Mouse (Mus musculus) kidney, embryonic 15.5 days (tissue): ENCODE results near the gene Polh. TPM values are rescaled to one million over a fixed set of nuclear protein-coding genes. Genes with fewer than 3 reads are reported as not detected.

ENCODE experiments used
- ATAC-seq: fragments of 200-750 bp; cut with Nextera tagmentation; replicated peaks from 2 replicates; pipeline ENCODE4 v1.8.0; 2017; ENCODE audit warnings: moderate TSS enrichment; ENCODE audit not compliant: low FRiP score
- H3K27ac ChIP-seq: fragments of 300-500 bp; sonication (generic); 2 replicates; pipeline ENCODE4 v1.5.1; 2015; ENCODE audit warnings: mild to moderate bottlenecking, inconsistent platforms
- H3K27me3 ChIP-seq: fragments of 300-500 bp; sonication (generic); 2 replicates; pipeline ENCODE4 v1.6.1; 2015; ENCODE audit warnings: inconsistent platforms
- H3K36me3 ChIP-seq: fragments of 300-500 bp; sonication (generic); 2 replicates; pipeline ENCODE4 v1.6.1; 2015; ENCODE audit warnings: inconsistent platforms
- H3K4me1 ChIP-seq: fragments of 300-500 bp; sonication (generic); 2 replicates; pipeline ENCODE4 v1.6.1; 2015; ENCODE audit warnings: inconsistent platforms
- H3K4me2 ChIP-seq: fragments of 300-500 bp; sonication (generic); 2 replicates; pipeline ENCODE4 v1.6.1; 2015; ENCODE audit warnings: moderate library complexity, mild to moderate bottlenecking, inconsistent platforms
- H3K4me3 ChIP-seq: fragments of 300-500 bp; sonication (generic); replicated peaks from 2 replicates; pipeline ENCODE4 v1.5.1; 2015; ENCODE audit warnings: mild to moderate bottlenecking, inconsistent platforms
- H3K9ac ChIP-seq: fragments of 300-500 bp; sonication (generic); 2 replicates; pipeline ENCODE4 v1.6.1; 2015; ENCODE audit warnings: mild to moderate bottlenecking, inconsistent platforms
- H3K9me3 ChIP-seq: fragments of 300-500 bp; sonication (generic); replicated peaks from 2 replicates; pipeline ENCODE4 v1.6.1; 2016; ENCODE audit warnings: inconsistent platforms
- WGBS: fragments of 180-500 bp; shearing (Covaris S2); methylation state at CpG from one replicate; pipeline ENCODE4 v1.1.7; 2015; ENCODE audit warnings: mixed read lengths; 5-methylcytosine and 5-hydroxymethylcytosine counted together
- polyA plus RNA-seq: library from polyadenylated mRNA; unstranded; fragments of >200 nt; fragmentation: Nextera tagmentation; extraction: Ambion mirVana; gene quantifications from 2 replicates; pipeline ENCODE4 v1.2.1, GENCODE M21; 2015

Polh gene
- polyA plus RNA-seq: 16.5 and 17.0 TPM in 2 replicates

DNA sequence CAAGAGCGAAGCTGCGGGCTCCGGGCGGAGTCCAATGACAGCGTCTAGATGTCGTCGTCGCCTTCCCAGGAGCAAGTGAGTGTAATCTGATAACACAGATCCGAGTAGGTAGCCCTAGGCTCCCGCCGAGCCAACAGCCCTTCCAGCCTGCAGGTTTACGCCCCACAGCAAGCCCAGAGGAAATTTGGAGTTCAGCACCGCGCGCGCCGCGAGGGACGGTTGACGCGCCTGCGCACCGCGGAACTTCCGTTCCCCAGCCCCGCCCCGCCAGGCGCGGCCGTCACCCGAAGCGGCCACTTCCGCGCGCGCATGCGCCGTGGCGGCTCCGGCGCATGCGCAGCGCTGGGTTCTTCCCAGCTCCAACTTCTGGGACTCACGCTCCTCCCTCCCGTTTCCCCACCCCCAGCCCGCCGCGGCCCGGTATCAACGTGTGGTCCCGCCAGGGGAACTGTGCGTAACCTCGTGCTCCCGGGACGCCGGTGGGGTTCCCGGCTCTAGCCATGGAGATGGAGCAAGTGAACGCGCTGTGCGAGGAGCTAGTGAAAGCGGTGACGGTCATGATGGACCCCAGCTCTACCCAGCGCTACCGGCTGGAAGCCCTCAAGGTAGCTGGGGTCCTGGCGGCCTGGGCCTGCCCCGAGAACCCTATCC, at the start of gene Polh, which contains the start of gene Xpo5:
Gene Polh, minus strand, starts transcription at position 225 of the 651 bp plus-strand sequence.
Gene Xpo5, plus strand, starts transcription at position 362 of the 651 bp plus-strand sequence.
- H3K27me3 ChIP-seq: no peaks in the 10 kb centered on the region
- H3K4me1 ChIP-seq: peaks cover 23% of the 10 kb centered on the region
- peaks cover 53% of the 10 kb centered on the region for H3K36me3 ChIP-seq
- under 1% methylated on average over 66 of the region's 66 CpGs for WGBS
- ATAC-seq: peak; percentile 96
- peak within 1 kb of the TSS; percentile 82 for H3K4me2 ChIP-seq
- H3K27ac ChIP-seq: peak within 1 kb of the TSS; percentile 91
- peak within 1 kb of the TSS; percentile 78 for H3K4me3 ChIP-seq
- no peaks in the 10 kb centered on the region for H3K9me3 ChIP-seq
- peak within 1 kb of the TSS; percentile 89 for H3K9ac ChIP-seq

DNA sequence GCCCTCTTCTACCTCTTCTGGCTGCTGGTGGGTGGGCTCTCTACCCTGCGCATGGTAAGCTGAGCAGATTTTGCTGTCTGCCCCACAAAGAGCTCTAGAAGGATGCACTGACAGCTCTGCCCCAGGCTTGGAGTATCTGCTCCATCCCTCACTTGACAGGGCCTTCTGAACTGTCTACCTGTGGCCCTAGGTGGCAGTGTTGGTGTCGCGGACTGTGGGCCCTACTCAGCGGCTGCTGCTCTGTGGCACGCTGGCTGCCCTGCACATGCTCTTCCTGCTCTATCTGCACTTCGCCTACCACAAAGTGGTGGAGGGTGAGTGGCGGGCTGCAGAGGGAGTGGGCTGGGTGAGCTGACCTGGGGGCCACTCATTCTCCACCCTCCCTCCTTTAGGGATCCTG, 48.7 kb upstream of the Polh start:
- 82% methylated on average over 7 of the region's 7 CpGs for WGBS
- no peak for ATAC-seq
- H3K9me3 ChIP-seq: no peaks in the 10 kb centered on the region

DNA sequence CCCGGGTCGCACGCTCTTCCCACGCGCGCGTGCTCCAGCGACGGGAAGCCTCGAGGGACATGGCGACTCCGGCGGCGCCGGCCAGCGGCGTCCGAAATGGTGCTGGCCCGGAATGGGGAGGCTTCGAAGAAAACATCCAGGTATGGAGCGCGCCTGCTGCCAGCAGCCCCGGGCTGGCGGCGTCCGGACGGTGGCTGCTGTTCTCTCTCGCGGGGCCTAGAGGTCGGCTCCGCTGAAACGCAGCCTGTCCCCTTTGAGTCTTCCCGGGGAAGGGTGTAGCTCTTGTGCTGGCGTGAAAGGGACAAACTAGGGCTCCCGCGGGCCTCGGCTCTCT, 45.7 kb upstream of the Polh start:
- Histone ChIP-seq H3K27me3 (no peaks in the 10 kb centered on the region), H3K9ac (peak overlapping the region; percentile 93), H3K4me2 (peak overlapping the region; percentile 89), H3K4me3 (peak overlapping the region; percentile 67), H3K9me3 (no peaks in the 10 kb centered on the region), H3K27ac (peak overlapping the region; percentile 73), H3K4me1 (peaks cover 27% of the 10 kb centered on the region), H3K36me3 (peaks cover 67% of the 10 kb centered on the region)
- ATAC-seq: peak; percentile 57; the same call in 1 of the 2 replicates
- 1% methylated on average over 37 of the region's 37 CpGs for WGBS

More for the DNA sequence above, 48.7 kb upstream of the Polh start:
- H3K4me1 ChIP-seq: peaks cover 38% of the 10 kb centered on the region
- no peak overlapping the region for H3K9ac ChIP-seq
- H3K36me3 ChIP-seq: peaks cover 37% of the 10 kb centered on the region
- peaks cover 19% of the 10 kb centered on the region for H3K27me3 ChIP-seq
- H3K27ac ChIP-seq: no peak overlapping the region
- no peak overlapping the region for H3K4me2 ChIP-seq
- no peak overlapping the region for H3K4me3 ChIP-seq

DNA sequence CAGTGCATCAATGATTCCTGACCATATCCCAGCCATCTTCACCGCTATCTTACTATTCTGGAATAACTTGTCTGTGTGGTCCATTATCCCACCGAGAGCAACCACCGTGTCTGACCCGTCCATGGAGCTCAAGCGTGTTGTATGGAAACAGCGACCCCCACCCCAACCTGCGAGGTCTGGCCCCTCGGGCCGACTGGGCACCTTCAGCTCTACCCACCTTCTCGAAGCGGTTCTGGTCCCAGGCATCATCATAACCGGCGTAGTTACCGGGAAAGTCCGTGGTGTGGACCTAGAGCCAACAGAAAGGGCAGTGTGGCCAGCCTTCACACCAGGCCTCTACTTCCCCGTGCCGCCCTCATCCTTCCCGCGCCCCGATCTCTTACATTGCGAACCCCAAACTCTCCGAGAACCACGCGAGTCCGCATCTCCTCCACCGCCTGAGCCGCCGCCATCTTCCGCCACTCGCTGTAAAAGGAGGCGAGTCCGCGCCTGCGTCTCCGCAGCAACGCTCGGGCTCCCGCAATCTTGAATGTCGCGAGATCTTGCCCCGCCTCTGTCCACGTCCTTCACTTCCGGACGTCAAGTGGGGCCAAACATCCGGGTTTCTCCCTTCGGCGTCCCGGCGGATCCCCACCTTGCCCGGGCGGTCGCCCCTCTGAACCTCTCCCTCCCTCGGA, 45.2 kb upstream of the Polh start, which contains the start of the genes Polr1c and Yipf3:
Gene Polr1c, minus strand, starts transcription at position 543 of the 677 bp plus-strand sequence.
Gene Yipf3, plus strand, starts transcription at position 569 of the 677 bp plus-strand sequence.
- H3K36me3 ChIP-seq: peaks cover 72% of the 10 kb centered on the region

DNA sequence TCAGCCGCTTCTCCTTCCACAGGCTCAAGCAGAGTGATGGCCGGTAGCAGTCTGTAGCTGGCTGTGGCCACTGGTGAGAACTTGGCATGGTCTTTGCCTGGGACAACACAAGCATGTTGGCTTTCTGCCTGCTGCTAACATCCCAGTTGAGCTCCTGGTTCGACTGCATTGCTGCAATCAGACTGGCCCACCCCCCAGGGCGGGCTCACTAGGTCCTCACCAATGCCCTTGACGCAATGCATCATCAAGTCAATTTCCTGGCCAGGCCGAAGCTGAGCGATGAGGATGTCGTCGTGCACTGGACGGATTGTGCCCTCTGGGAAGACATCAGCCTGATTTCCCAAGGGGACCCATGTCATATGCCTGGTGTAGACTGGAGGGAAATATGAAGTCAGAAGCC, 42.1 kb upstream of the Polh start:
- WGBS: 69% methylated on average over 10 of the region's 10 CpGs
- no peak overlapping the region for H3K4me2 ChIP-seq
- H3K9me3 ChIP-seq: no peaks in the 10 kb centered on the region
- ATAC-seq: no peak
- no peaks in the 10 kb centered on the region for H3K27me3 ChIP-seq
- peaks cover 73% of the 10 kb centered on the region for H3K36me3 ChIP-seq
- no peak overlapping the region for H3K4me3 ChIP-seq
- peaks cover 25% of the 10 kb centered on the region for H3K4me1 ChIP-seq
- H3K9ac ChIP-seq: no peak overlapping the region
- 0 out of 2 replicates have a peak overlapping the region, but pooled peaks have one; percentile 22 for H3K27ac ChIP-seq

More for the DNA sequence above, 45.2 kb upstream of the Polh start, which contains the start of the genes Polr1c and Yipf3:
- Histone ChIP-seq H3K4me3 (peak within 1 kb of the TSS; percentile 67), H3K4me2 (peak within 1 kb of the TSS; percentile 89), H3K27me3 (no peaks in the 10 kb centered on the region), H3K9ac (peak within 1 kb of the TSS; percentile 93), H3K27ac (peak within 1 kb of the TSS; percentile 73), H3K9me3 (no peaks in the 10 kb centered on the region), H3K4me1 (peaks cover 25% of the 10 kb centered on the region)
- under 1% methylated on average over 53 of the region's 53 CpGs for WGBS
- ATAC-seq: peak; percentile 90

DNA sequence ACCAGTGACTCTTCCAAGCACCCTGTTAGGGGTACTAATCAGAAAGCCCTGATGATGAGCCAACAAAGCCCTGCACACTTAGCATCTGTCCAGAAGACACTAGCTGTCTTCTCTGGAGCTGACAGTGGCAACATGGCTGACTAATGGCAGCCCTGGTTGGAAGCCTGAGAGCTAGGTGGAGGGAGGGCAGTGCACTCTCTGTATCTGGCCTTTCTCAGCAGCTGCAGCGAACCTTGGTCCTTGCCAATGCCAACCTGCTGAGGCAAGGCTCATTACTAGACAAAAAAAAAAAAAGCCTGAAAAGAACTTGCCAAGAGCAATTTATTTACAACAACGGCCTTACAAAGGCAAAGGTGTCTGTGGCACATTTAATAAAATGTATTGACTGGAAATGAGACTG, 41.2 kb upstream of the Polh start:
- WGBS: 81% methylated on average over 2 of the region's 2 CpGs
- no peak overlapping the region for H3K4me2 ChIP-seq
- no peaks in the 10 kb centered on the region for H3K9me3 ChIP-seq
- H3K4me1 ChIP-seq: peaks cover 15% of the 10 kb centered on the region
- H3K27ac ChIP-seq: no peak overlapping the region
- no peak overlapping the region for H3K9ac ChIP-seq
- H3K27me3 ChIP-seq: no peaks in the 10 kb centered on the region
- ATAC-seq: no peak
- H3K4me3 ChIP-seq: no peak overlapping the region
- H3K36me3 ChIP-seq: peaks cover 77% of the 10 kb centered on the region

DNA sequence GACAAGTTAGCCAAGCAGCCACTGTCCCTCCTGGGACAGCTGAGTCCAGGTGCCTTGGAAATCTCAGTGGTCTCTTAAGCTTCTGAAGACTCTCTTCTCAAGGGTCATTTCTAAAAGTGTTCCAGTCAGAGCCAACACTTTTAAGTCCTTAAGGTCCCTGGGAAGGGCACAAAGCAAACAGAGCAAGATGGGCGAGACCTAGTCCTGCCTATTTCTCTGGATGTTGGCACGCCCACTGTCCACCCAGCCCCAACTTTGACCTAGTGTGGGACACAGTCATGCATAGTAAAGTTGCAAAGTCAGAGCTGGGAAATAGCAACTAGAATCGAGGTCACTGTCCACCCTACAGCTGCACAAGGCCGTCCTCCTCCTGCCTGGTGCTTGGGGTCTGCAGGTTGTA, 40.5 kb upstream of the Polh start:
- Histone ChIP-seq H3K9me3 (no peaks in the 10 kb centered on the region), H3K9ac (no peak overlapping the region), H3K4me3 (no peak overlapping the region), H3K27me3 (no peaks in the 10 kb centered on the region), H3K27ac (no peak overlapping the region), H3K36me3 (peaks cover 83% of the 10 kb centered on the region), H3K4me1 (peaks cover 14% of the 10 kb centered on the region), H3K4me2 (no peak overlapping the region)
- 79% methylated on average over 4 of the region's 4 CpGs for WGBS
- no peak for ATAC-seq

DNA sequence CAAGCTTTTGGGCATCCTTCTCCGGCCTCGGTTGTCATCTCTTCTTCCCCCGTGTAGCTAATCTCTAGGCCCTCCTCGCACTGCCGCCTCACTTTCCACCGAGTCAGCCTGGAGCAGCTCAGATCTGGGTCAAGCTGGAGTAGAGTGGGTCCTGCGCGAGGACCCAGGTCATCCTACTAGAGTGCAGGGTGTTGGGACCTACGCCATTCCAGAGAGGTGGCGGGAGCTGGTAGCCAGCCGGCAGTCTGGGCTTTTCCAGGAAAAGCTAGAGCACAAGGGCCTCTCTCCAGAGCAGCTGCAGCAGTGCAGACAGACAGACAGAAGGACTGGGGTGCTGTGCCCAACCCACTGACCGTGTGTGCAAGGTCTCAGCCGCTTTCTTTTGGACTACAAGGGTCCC, 39.8 kb upstream of the Polh start:
- no peaks in the 10 kb centered on the region for H3K9me3 ChIP-seq
- H3K4me2 ChIP-seq: no peak overlapping the region
- 86% methylated on average over 13 of the region's 13 CpGs for WGBS
- H3K27me3 ChIP-seq: no peaks in the 10 kb centered on the region
- H3K4me1 ChIP-seq: peaks cover 14% of the 10 kb centered on the region
- no peak overlapping the region for H3K4me3 ChIP-seq
- no peak overlapping the region for H3K9ac ChIP-seq
- peaks cover 90% of the 10 kb centered on the region for H3K36me3 ChIP-seq
- ATAC-seq: no peak
- no peak overlapping the region for H3K27ac ChIP-seq

DNA sequence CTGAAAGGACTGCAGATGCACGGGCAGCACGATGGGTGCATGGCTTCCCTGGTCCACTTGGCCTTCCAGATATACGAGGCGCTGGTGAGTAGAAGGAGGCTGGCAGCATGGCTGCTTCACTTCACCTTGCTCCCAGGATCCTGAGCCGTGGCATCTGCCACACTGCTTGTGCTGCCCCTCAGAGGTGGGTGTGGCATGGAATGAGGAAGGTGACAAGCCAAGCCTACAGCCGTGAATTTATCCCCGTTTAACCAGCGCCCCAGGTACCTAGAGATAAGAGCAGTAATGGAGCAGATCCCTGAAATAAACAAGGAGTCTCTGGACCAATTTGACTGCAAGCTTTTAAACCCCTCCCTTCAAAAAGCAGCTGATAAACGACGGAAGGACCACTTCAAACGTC, 39.0 kb upstream of the Polh start:
- Histone ChIP-seq H3K4me3 (no peak overlapping the region), H3K9me3 (no peaks in the 10 kb centered on the region), H3K36me3 (peaks cover 98% of the 10 kb centered on the region), H3K27ac (no peak overlapping the region), H3K4me2 (no peak overlapping the region), H3K4me1 (peaks cover 6% of the 10 kb centered on the region), H3K9ac (no peak overlapping the region), H3K27me3 (no peaks in the 10 kb centered on the region)
- ATAC-seq: no peak
- WGBS: 76% methylated on average over 11 of the region's 11 CpGs

DNA sequence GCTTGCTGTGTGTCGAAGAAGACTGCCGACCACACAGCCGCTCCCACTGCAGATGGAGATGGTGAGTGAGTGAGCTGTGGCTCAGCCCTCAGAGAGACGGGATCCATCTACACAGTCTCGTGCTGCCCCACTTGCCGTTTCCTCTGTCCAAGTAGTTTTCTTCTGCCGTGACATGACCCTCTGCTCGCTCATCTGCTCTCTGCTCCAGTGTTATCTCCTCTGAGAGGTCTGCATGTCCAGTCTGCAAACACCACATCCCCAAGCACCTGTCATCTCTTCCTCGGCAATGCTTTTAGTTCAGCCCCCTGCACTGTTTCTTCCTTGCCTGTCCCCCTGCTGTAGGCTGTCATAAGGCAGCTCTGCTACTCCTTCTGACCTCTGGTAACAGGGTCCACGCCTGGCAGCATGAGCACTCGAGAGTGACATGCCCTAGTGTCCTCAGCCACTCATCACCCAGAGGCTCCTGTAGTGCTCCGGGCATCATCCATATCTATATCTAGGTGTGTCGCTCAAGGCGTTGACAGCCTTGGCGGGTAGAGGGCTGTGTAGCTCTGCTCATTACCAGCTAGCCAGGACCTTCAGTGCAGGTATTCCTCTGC, 37.2 kb upstream of the Polh start:
- WGBS: 90% methylated on average over 15 of the region's 15 CpGs
- Histone ChIP-seq H3K9ac (no peak overlapping the region), H3K4me1 (no peaks in the 10 kb centered on the region), H3K36me3 (peaks cover 93% of the 10 kb centered on the region), H3K4me2 (no peak overlapping the region), H3K27me3 (no peaks in the 10 kb centered on the region), H3K27ac (no peak overlapping the region), H3K9me3 (no peaks in the 10 kb centered on the region), H3K4me3 (no peak overlapping the region)
- ATAC-seq: no peak

DNA sequence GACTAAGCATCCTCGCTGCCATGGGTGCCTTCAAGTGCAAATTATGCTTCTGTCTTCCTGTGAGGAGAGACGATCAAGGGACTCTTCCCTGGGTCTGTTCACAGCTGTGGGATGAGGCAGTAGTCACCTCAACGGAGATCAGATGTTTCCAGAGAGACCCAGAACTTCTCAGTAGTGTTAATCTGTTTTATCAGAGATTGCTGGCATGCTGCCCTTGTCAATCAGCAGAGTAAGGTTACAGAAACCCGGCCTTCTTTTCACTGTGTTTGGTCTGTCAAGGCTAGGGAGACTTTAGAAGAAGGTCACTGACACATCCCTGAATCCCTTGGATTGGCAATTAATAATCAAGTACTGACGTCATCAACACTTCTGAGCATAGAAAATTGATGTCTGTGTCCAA, 35.0 kb upstream of the Polh start:
- no peak overlapping the region for H3K4me2 ChIP-seq
- no peak overlapping the region for H3K27ac ChIP-seq
- 83% methylated on average over 5 of the region's 5 CpGs for WGBS
- H3K27me3 ChIP-seq: no peaks in the 10 kb centered on the region
- H3K9me3 ChIP-seq: no peaks in the 10 kb centered on the region
- H3K4me1 ChIP-seq: no peaks in the 10 kb centered on the region
- ATAC-seq: no peak
- H3K36me3 ChIP-seq: peaks cover 92% of the 10 kb centered on the region
- H3K4me3 ChIP-seq: no peak overlapping the region
- no peak overlapping the region for H3K9ac ChIP-seq

DNA sequence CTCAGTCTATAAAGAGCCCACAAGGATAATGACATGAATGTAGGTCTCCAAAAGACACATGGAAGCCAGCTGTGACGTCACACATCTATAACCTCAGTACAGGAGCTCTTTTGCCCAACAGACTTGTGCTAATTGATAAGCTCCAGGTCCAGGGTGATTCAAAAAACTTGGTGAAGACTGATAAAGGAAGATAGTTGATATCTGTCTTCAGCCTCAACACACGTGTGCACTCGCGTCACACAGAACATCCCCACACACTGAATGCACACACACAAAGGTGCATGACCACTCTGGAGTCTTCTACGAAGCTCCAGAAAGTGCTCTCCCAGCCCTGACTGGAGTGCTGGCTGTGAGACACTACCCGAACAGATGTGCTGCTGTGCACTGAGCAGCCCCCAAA, 34.6 kb upstream of the Polh start:
- no peaks in the 10 kb centered on the region for H3K4me1 ChIP-seq
- whole genome bisulfite sequencing: 91% methylated on average over 6 of the region's 6 CpGs
- H3K4me3 ChIP-seq: no peak overlapping the region
- H3K4me2 ChIP-seq: no peak overlapping the region
- H3K27ac ChIP-seq: no peak overlapping the region
- H3K9ac ChIP-seq: no peak overlapping the region
- ATAC-seq: no peak
- peaks cover 91% of the 10 kb centered on the region for H3K36me3 ChIP-seq
- no peaks in the 10 kb centered on the region for H3K9me3 ChIP-seq
- H3K27me3 ChIP-seq: no peaks in the 10 kb centered on the region
